Mouse (Mus musculus) CH12.LX (cell line): Measurements from ENCODE around the gene Sycn. TPM values are rescaled to one million over a fixed set of nuclear protein-coding genes. Genes with fewer than 3 reads are reported as not detected.
"Not testable (repeated sequence)": the region's sequence is repeated elsewhere in the genome, so short reads cannot be mapped to it uniquely, and the experiment has no call there.

Experiments
- DNase-seq: peaks from one replicate; pipeline ENCODE4 v3.0.0-alpha.2; 2013; ENCODE audit errors: extremely low read depth
- H3K27ac ChIP-seq: 2 replicates; pipeline ENCODE4 v1.5.1; 2012; ENCODE audit warnings: low read depth, mild to moderate bottlenecking, control low read depth, moderate library complexity; ENCODE audit not compliant: insufficient read depth
- H3K27me3 ChIP-seq: replicated peaks from 2 replicates; pipeline ENCODE3; 2012; ENCODE audit warnings: inconsistent platforms
- H3K36me3 ChIP-seq, 2 experiments: replicated peaks in 1 of 2; 2 replicates each; pipeline versions ENCODE3 to v1.6.1; 2012; ENCODE audit warnings: inconsistent platforms in 1 of 2, low read length in 1 of 2, mild to moderate bottlenecking in 1 of 2, mixed read lengths in 1 of 2, moderate library complexity in 1 of 2; ENCODE audit not compliant: control insufficient read depth in 1 of 2, insufficient read depth in 1 of 2
- H3K4me1 ChIP-seq, 2 experiments: 2 replicates each; pipeline ENCODE4 v1.6.1; 2012; ENCODE audit warnings: inconsistent platforms in 1 of 2, moderate library complexity in 1 of 2; ENCODE audit not compliant: insufficient read depth in 2 of 2, control insufficient read depth in 1 of 2
- H3K4me2 ChIP-seq: 2 replicates; pipeline ENCODE4 v1.6.1; 2012; ENCODE audit warnings: low read depth, mild to moderate bottlenecking, control low read depth; ENCODE audit not compliant: poor library complexity, insufficient read depth, severe bottlenecking
- H3K4me3 ChIP-seq, 3 experiments: fragments of 150-350 bp in 1 of 3; sonication (generic) in 1 of 3; replicated peaks in 1 of 3; 2 replicates each; pipeline versions ENCODE3 to v1.5.1; 2011 to 2012; ENCODE audit warnings: low read depth in 2 of 3, low read length in 2 of 3, mild to moderate bottlenecking in 2 of 3, moderate library complexity in 2 of 3, control low read depth in 1 of 3, improper control_type of control experiment in 1 of 3, inconsistent platforms in 1 of 3, mixed read lengths in 1 of 3; ENCODE audit not compliant: poor library complexity in 1 of 3
- H3K79me2 ChIP-seq: replicated peaks from 2 replicates; pipeline ENCODE4 v1.6.1; 2012; ENCODE audit warnings: mild to moderate bottlenecking, moderate library complexity; ENCODE audit not compliant: control insufficient read depth, poor library complexity, insufficient read depth, severe bottlenecking; ENCODE audit errors: extremely low read depth
- H3K9ac ChIP-seq: 2 replicates; pipeline ENCODE4 v1.6.1; 2012; ENCODE audit warnings: low read depth, mild to moderate bottlenecking, control low read depth, moderate library complexity; ENCODE audit not compliant: insufficient read depth
- H3K9me3 ChIP-seq: replicated peaks from 2 replicates; pipeline ENCODE3; 2012; ENCODE audit warnings: low read length, inconsistent platforms, mixed read lengths
- BHLHE40 ChIP-seq: IDR thresholded peaks from 2 replicates; pipeline ENCODE4 v1.6.1; 2011; ENCODE audit warnings: mild to moderate bottlenecking, low read depth, low read length, improper control_type of control experiment
- ELF1 ChIP-seq: IDR thresholded peaks from 2 replicates; pipeline ENCODE4 v1.6.1; 2014; ENCODE audit warnings: low read depth, mild to moderate bottlenecking, inconsistent platforms, low read length, improper control_type of control experiment
- HCFC1 ChIP-seq: IDR thresholded peaks from 2 replicates; pipeline ENCODE4 v1.6.1; 2012; ENCODE audit warnings: low read depth, mild to moderate bottlenecking, inconsistent platforms, low read length, improper control_type of control experiment
- MXI1 ChIP-seq: IDR thresholded peaks from 2 replicates; pipeline ENCODE4 v1.6.1; 2011; ENCODE audit warnings: mild to moderate bottlenecking, low read depth, low read length, improper control_type of control experiment
- NELFE ChIP-seq: IDR thresholded peaks from 2 replicates; pipeline ENCODE4 v1.6.1; 2011; ENCODE audit warnings: low read depth, low read length, improper control_type of control experiment
- PAX5 ChIP-seq: IDR thresholded peaks from 2 replicates; pipeline ENCODE4 v1.6.1; 2012; ENCODE audit warnings: low read length, inconsistent platforms, mixed read lengths
- POLR2A ChIP-seq: IDR thresholded peaks from 2 replicates; pipeline ENCODE4 v1.6.1; 2011; ENCODE audit warnings: low read depth, mild to moderate bottlenecking, improper control_type of control experiment, low read length
- SIN3A ChIP-seq: IDR thresholded peaks from 2 replicates; pipeline ENCODE4 v1.6.1; 2012; ENCODE audit warnings: low read length, improper control_type of control experiment, inconsistent platforms
- dilution Hi-C: fragments of 300-500 bp; cut with MboI; formaldehyde crosslinking; loops from 2 replicates; pipeline ENCODE4 v1.14.3; 2020; ENCODE audit warnings: low sequenced_read_pairs; ENCODE audit not compliant: extremely low pct_unique_long_range_greater_than_20kb, extremely low pct_ligation_motif_present
- in situ Hi-C: fragments of 300-500 bp; cut with MboI; formaldehyde crosslinking; loops from 3 replicates; pipeline ENCODE4 v1.14.3; 2019; ENCODE audit warnings: low sequenced_read_pairs, low pct_ligation_motif_present, low pct_unique_long_range_greater_than_20kb, mixed read lengths
- polyA plus RNA-seq: library from polyadenylated mRNA; unstranded; fragments of >175 nt; gene quantifications from 2 replicates; pipeline ENCODE4 v1.2.1, GENCODE M21; 2012; ENCODE audit warnings: low read depth; ENCODE audit not compliant: insufficient read length
- total RNA-seq, 2 experiments: library from RNA; depleted of rRNA; stranded (reverse); fragments of 300-350 nt in 1 of 2; fragments of >200 nt in 1 of 2; gene quantifications; 2 replicates each; pipeline ENCODE4 v1.2.3; 2012 to 2014

Sycn gene
- total and polyA plus RNA-seq, 3 experiments = not detected

DNA sequence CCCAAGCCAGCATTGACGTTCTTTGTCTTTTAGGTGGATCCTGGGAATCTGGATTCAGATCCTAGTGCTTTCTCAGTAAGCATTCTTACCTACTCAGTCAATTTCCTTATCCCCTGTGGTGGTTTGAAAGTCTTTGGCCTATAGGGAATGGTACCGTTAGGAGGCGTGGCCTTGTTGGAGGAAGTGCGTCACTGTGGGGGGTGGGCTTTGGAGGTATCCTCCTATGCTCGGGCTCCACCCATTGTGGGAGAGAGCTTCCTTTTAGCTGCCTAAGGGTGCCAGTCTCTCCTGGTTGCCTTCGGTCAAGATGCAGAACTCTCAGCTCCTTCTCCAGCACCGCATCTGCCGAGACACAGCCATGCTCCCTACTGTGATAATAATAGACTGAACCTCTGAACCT is 48.4 kb upstream of the Sycn start:
- Histone ChIP-seq H3K4me1 (peaks cover 6 to 18% of the 10 kb centered on the region in 2 experiments), H3K27ac (no peak overlapping the region), H3K9ac (no peak overlapping the region), H3K4me3 (no peak overlapping the region), H3K27me3 (peaks cover 11% of the 10 kb centered on the region), H3K36me3 (no peaks in the 10 kb centered on the region), H3K9me3 (no peaks in the 10 kb centered on the region), H3K79me2 (no peaks in the 10 kb centered on the region), H3K4me2 (no peak overlapping the region)
- in situ Hi-C loops = no loop called here
- dilution Hi-C loops = no loop called here
- TF ChIP-seq POLR2A (no peak), MXI1 (no peak), NELFE (no peak), PAX5 (no peak)
- DNase-seq = no peak

DNA sequence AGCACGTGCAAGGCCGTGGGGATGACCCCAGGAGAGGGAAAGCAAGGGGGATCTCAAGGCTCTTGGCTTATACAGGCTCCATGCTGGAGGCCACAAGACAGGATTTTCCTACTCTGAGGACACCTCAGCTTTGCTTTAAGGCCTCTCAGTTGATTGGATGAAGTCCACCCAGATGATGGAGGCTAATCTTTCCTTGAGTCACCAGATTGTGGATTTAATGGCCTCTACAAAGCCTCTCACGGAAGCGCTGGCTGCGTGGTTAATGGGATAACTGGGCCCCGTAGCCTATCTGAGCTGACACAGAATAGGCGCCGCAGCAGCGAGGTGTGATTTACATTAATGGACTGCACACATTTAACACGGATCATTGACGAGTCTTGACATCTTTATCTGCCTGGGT is 45.3 kb upstream of the Sycn start:
- H3K9me3 ChIP-seq = peaks cover 3% of the 10 kb centered on the region
- no peak overlapping the region for H3K27ac ChIP-seq
- no peak for DNase-seq
- H3K79me2 ChIP-seq = no peaks in the 10 kb centered on the region
- dilution Hi-C loops = no loop called here
- H3K4me1 ChIP-seq = peaks cover 3 to 4% of the 10 kb centered on the region in 2 experiments; a peak in 2 of 4 replicates
- peaks cover 23% of the 10 kb centered on the region for H3K27me3 ChIP-seq
- H3K4me3 ChIP-seq = no peak overlapping the region
- TF ChIP-seq HCFC1 (no peak), MXI1 (no peak), BHLHE40 (no peak), NELFE (no peak)
- TF ChIP-seq, all 38 proteins: peak for 0
- Histone ChIP-seq H3K4me2 (no peak overlapping the region), H3K36me3 (no peaks in the 10 kb centered on the region), H3K9ac (no peak overlapping the region)
- in situ Hi-C loops = loop anchor here (5.0 kb wide), 1 partner anchor 37 kb away; no protein-coding TSS in a partner anchor

DNA sequence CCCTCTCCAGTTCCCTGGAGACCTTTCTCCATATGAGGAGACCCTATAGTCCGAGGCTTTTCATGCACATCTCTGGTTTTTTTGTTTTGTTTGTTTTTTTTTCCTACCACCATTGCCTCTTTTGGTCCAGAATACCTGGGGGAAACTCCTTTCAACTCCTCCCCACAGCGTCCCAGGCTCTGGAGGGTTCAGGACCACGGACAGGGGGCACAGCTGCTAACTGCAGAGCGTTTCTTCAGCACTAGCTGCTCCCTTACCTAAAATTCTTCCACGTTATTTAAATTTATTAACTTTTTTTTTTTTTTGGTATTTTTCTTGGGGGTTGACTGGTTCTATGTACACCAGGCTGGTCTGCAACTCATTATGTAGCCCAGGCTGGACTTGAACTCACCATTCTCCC is 35.1 kb upstream of the Sycn start:
- H3K27ac ChIP-seq = no peak overlapping the region
- peaks cover 10% of the 10 kb centered on the region for H3K9me3 ChIP-seq
- peaks cover 54% of the 10 kb centered on the region for H3K27me3 ChIP-seq
- in situ Hi-C loops = no loop called here
- TF ChIP-seq ELF1 (no peak), SIN3A (peak; percentile 75)
- peaks cover 0 to under 1% of the 10 kb centered on the region in 2 experiments; a peak in 1 of 4 replicates for H3K4me1 ChIP-seq
- no peak for DNase-seq
- no peak overlapping the region for H3K4me3 ChIP-seq
- dilution Hi-C loops = no loop called here
- no peak overlapping the region for H3K9ac ChIP-seq
- no peaks in the 10 kb centered on the region for H3K36me3 ChIP-seq
- no peaks in the 10 kb centered on the region for H3K79me2 ChIP-seq
- no peak overlapping the region for H3K4me2 ChIP-seq

DNA sequence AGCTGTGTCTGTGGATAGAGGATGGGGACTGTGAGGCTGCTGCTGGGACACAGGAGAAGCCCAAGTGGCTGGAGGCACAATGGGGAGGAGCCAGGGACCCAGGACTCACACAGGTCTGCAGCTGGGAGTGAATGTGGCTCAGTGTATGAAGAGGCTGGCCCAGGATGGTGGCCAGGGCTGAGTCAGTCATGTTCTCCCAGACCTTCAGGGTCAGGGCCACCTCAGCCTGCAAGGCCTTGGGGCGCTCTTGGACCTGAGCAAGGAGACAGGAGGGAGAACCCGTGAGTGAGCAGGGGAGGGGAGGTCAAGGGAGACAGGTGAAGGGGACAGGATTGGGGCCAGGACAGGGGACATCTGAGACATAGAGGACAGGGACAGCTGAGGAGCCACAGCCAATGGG is 31.6 kb upstream of the Sycn start:
- H3K4me2 ChIP-seq, H3K9ac ChIP-seq, DNase-seq, H3K27ac ChIP-seq, H3K4me1 ChIP-seq, H3K4me3 ChIP-seq, dilution Hi-C loops, H3K9me3 ChIP-seq, in situ Hi-C loops, H3K79me2 ChIP-seq, H3K36me3 ChIP-seq: not testable (repeated sequence)
- H3K27me3 ChIP-seq = peaks cover 57% of the 10 kb centered on the region

DNA sequence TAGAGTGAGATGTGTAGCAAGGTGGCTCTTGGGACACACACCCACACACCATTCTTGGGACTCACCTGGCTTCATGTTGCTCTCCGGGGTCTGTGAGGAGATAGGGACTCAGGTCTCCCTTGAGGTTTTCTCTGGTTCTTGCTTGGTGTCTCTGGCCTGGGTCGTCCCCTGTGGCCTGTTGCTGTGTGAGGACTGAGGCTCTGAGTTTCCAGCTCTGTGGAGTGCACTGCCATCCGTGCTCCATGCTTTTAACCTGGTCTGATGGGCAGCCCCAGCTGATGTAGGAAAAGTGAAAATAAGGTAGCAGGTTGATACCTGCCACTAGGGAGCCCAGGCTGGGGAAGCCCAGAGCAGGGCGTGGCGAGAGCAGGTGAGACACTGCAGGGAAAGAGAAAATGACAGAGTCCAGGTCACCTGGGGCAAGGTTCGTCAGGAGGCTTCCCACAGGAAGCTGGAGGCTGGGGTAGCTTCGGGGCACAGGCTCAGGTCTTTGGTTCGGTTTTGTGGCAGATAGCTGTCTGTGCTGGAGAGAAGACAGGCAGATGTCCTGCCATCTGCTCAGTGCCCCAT is 30.2 kb upstream of the Sycn start, which contains the start of gene Ifnl2:
Gene Ifnl2, minus strand, starts transcription at position 51 of the 570 bp plus-strand sequence.
- H3K4me3 ChIP-seq, H3K4me1 ChIP-seq, H3K9ac ChIP-seq, H3K36me3 ChIP-seq, H3K27ac ChIP-seq, H3K79me2 ChIP-seq, DNase-seq, dilution Hi-C loops, H3K9me3 ChIP-seq, in situ Hi-C loops: not testable (repeated sequence)
- Histone ChIP-seq H3K4me2 (peak within 1 kb of the TSS; percentile 13; the same call in 1 of the 2 replicates), H3K27me3 (peaks cover 52% of the 10 kb centered on the region)
